Mouse (Mus musculus): Measurements from ENCODE around the gene Serac1.

GRCm38 (mm10) chr17:6097884-6098283, 18.3 kb upstream of the Serac1 start:
- TF ChIP-seq CTCF (IDR thresholded peaks at IDR 0.05 in 2 of 3, conservative IDR thresholded peaks at IDR 0.05 in 1 of 3; ENCODE audit: control insufficient read depth in 1 of 3, insufficient read depth in 1 of 3, low read depth in 2 of 3, low read length in 3 of 3, poor library complexity in 1 of 3, severe bottlenecking in 1 of 3), result peak; percentile 84 to 95 (median 84)
- peak; percentile 87 for TF ChIP-seq SMC3 (IDR thresholded peaks at IDR 0.05; ENCODE audit: low read depth, low read length)
- no peak for TF ChIP-seq UBTF (IDR thresholded peaks at IDR 0.05; ENCODE audit: borderline replicate concordance, insufficient read depth, low read depth, low read length)
- peak; percentile 86 for TF ChIP-seq ZC3H11A (IDR thresholded peaks at IDR 0.05; ENCODE audit: low read depth, low read length)
- TF ChIP-seq POLR2A (IDR thresholded peaks at IDR 0.05; ENCODE audit: control insufficient read depth in 1 of 2, insufficient read depth in 1 of 2, low read depth in 1 of 2, low read length in 2 of 2, poor library complexity in 1 of 2), result no peak
- TF ChIP-seq SIN3A (IDR thresholded peaks at IDR 0.05; ENCODE audit: low read length), result no peak
- TF ChIP-seq ZNF384 (IDR thresholded peaks at IDR 0.05; ENCODE audit: low read depth, low read length), result no peak
- TF ChIP-seq HCFC1 (IDR thresholded peaks at IDR 0.05; ENCODE audit: low read depth, low read length), result no peak
- no peak for TF ChIP-seq MXI1 (IDR thresholded peaks at IDR 0.05; ENCODE audit: low read depth, low read length)
- no peak for TF ChIP-seq POLR2AphosphoS5 (IDR thresholded peaks at IDR 0.05; ENCODE audit: borderline replicate concordance, low read depth, low read length)

Data from MEL (cell line).